Mouse (Mus musculus): ENCODE measurements around the gene Cntnap2. TPM values are rescaled to one million over a fixed set of nuclear protein-coding genes. Genes with fewer than 3 reads are reported as not detected.

The Cntnap2 gene
- polyA plus RNA-seq (2014; fragmentation: Nextera tagmentation; extraction: Ambion mirVana) = 6.0 and 6.9 TPM in 2 replicates

DNA sequence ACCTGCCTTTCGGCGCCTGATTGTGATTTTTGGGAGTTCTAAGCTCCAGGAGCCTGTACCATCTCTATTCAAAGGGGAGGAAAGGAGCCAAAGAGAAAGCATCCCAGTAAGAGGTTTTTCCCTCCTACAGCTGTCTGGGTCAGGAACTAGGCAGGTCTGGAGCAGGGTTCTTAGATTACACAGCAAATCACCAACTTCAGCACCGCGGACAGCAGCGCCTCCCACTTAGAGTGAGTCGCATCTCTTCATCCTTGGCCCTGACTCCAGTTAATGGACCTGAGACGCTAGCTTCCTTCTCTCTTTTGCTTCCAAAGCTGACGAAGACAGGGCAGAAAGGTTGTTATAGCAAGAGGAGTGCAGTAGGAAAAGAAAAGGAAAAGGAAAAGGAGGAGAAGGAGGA, at the start of gene Cntnap2:
Cntnap2 (plus strand) TSS at position 267 of the 400 bp plus-strand sequence.
- Histone ChIP-seq H3K9ac (ENCODE audit: low read length) (peak within 1 kb of the TSS; percentile 48; the same call in 1 of the 2 replicates), H3K27ac (ENCODE audit: low read depth, low read length) (no peak within 1 kb of the TSS), H3K4me2 (ENCODE audit: low read depth) (peak within 1 kb of the TSS; percentile 60), H3K36me3 (ENCODE audit: control insufficient read depth, insufficient read depth, low read length) (no peaks in the 10 kb centered on the region), H3K27me3 (ENCODE audit: control insufficient read depth, insufficient read depth, low read length) (no peaks in the 10 kb centered on the region), H3K4me1 (ENCODE audit: control insufficient read depth, insufficient read depth, low read length) (no peaks in the 10 kb centered on the region), H3K9me3 (ENCODE audit: control insufficient read depth, low read length) (no peaks in the 10 kb centered on the region), H3K4me3 (ENCODE audit: low read depth, low read length) (peak within 1 kb of the TSS; percentile 36)
- peak; percentile 85 for DNase-seq (ENCODE audit: low spot score)
- ATAC-seq (ENCODE audit: insufficient read depth, low FRiP score, low TSS enrichment) = peak; percentile 59; the same call in 1 of the 2 replicates
- 11% methylated on average over 8 of the region's 8 CpGs for WGBS

DNA sequence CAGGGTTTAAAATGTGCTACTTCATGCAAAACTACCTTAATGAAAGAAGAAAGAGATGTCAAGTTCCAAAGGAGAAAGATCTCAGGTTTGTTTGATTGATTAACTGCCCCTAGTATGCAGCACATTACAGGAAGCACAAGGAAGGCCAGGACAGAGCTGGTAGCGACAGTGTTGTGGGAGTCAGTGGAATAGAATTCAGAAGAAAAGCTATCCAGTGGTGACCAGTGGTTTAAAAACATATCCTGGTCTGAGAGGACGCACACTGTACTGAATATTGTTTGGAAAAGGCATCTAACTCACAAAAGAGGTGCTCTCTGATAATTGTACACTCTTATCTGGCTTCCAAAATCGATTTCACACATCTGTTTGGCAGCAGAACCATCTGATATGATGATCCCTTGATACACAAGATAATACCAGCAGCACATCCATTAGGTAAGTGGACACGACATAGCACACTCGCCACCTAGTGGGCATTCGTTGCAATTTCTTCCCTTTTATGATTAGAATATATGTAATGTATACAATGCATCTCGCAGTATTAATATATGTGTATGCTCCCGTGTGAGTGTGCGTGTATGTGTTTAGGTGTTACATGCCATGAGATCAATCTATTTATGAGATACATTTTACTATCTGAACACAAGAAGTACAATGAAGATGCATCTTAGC, 33.0 kb upstream of the Cntnap2 start:
- WGBS = 34% methylated on average over 9 of the region's 9 CpGs
- peak; percentile 80 for ATAC-seq (ENCODE audit: insufficient read depth, low FRiP score, low TSS enrichment)

GRCm38 (mm10) chr6:45039454-45039853, 19.7 kb upstream of the Cntnap2 start:
- no peak overlapping the region for H3K27ac ChIP-seq (ENCODE audit: low read depth, low read length)
- H3K36me3 ChIP-seq (ENCODE audit: control insufficient read depth, insufficient read depth, low read length) = no peaks in the 10 kb centered on the region
- no peaks in the 10 kb centered on the region for H3K9me3 ChIP-seq (ENCODE audit: control insufficient read depth, low read length)
- no peak overlapping the region for H3K4me3 ChIP-seq (ENCODE audit: low read depth, low read length)
- 77% methylated on average over 1 of the region's 1 CpGs for WGBS
- ATAC-seq (ENCODE audit: insufficient read depth, low FRiP score, low TSS enrichment) = no peak
- H3K4me2 ChIP-seq (ENCODE audit: low read depth) = no peak overlapping the region
- no peaks in the 10 kb centered on the region for H3K27me3 ChIP-seq (ENCODE audit: control insufficient read depth, insufficient read depth, low read length)
- no peaks in the 10 kb centered on the region for H3K4me1 ChIP-seq (ENCODE audit: control insufficient read depth, insufficient read depth, low read length)
- no peak for DNase-seq (ENCODE audit: low spot score)
- no peak overlapping the region for H3K9ac ChIP-seq (ENCODE audit: low read length)

More for the DNA sequence above, 33.0 kb upstream of the Cntnap2 start:
- Histone ChIP-seq H3K9me3 (ENCODE audit: control insufficient read depth, low read length) (no peaks in the 10 kb centered on the region), H3K27me3 (ENCODE audit: control insufficient read depth, insufficient read depth, low read length) (no peaks in the 10 kb centered on the region), H3K4me2 (ENCODE audit: low read depth) (no peak overlapping the region), H3K36me3 (ENCODE audit: control insufficient read depth, insufficient read depth, low read length) (no peaks in the 10 kb centered on the region), H3K9ac (ENCODE audit: low read length) (no peak overlapping the region), H3K4me3 (ENCODE audit: low read depth, low read length) (no peak overlapping the region), H3K27ac (ENCODE audit: low read depth, low read length) (no peak overlapping the region), H3K4me1 (ENCODE audit: control insufficient read depth, insufficient read depth, low read length) (no peaks in the 10 kb centered on the region)
- peak; percentile 38 for DNase-seq (ENCODE audit: low spot score)

GRCm38 (mm10) chr6:45059556-45060471, 657 bp downstream of the Cntnap2 start:
- Histone ChIP-seq H3K9ac (ENCODE audit: low read length) (peak overlapping the region; percentile 48; the same call in 1 of the 2 replicates), H3K27ac (ENCODE audit: low read depth, low read length) (no peak overlapping the region), H3K4me3 (ENCODE audit: low read depth, low read length) (peak overlapping the region; percentile 36), H3K36me3 (ENCODE audit: control insufficient read depth, insufficient read depth, low read length) (no peaks in the 10 kb centered on the region), H3K4me2 (ENCODE audit: low read depth) (peak overlapping the region; percentile 60), H3K9me3 (ENCODE audit: control insufficient read depth, low read length) (no peaks in the 10 kb centered on the region), H3K4me1 (ENCODE audit: control insufficient read depth, insufficient read depth, low read length) (no peaks in the 10 kb centered on the region), H3K27me3 (ENCODE audit: control insufficient read depth, insufficient read depth, low read length) (no peaks in the 10 kb centered on the region)
- peak; percentile 63 for DNase-seq (ENCODE audit: low spot score)
- peak; percentile 85 for ATAC-seq (ENCODE audit: insufficient read depth, low FRiP score, low TSS enrichment)
- 2% methylated on average over 35 of the region's 37 CpGs for WGBS

DNA sequence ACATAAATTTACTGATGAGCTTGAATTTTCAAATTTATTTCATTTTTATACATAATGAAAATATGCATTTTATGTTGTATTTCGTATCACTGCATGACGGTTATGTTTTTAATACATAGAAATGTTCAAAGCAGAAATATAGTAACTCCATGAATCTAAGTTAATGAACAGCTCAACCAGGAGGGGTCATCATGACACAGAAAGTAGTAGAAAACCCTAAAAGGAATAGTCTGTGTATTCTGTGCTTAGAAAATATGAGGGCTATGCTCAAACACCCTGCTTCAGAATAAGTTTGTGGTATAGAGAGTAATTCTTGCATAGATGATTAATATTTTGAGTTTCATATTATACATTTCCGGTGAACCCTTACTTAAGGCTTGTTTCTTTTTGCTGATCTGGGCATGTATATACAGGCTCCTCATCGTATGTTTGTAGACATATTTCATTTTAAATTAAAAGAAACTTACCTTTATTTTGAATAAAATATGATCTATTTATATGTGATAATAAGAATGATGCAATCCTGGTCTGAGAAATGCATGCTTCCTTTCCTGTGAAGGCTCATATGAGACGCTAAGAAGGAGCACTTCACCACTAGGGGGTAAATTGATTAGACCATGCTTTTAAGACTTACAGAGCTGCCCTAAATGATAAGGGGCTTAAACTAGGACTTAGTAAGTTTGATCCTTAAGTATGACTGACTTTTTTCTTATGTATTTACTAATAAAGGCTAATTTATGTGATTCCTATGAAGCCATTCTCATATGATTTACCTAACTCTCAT, 3.2 kb downstream of the Cntnap2 start:
- H3K36me3 ChIP-seq (ENCODE audit: control insufficient read depth, insufficient read depth, low read length) = no peaks in the 10 kb centered on the region
- no peaks in the 10 kb centered on the region for H3K4me1 ChIP-seq (ENCODE audit: control insufficient read depth, insufficient read depth, low read length)
- H3K27me3 ChIP-seq (ENCODE audit: control insufficient read depth, insufficient read depth, low read length) = no peaks in the 10 kb centered on the region
- no peak overlapping the region for H3K4me3 ChIP-seq (ENCODE audit: low read depth, low read length)
- no peak overlapping the region for H3K27ac ChIP-seq (ENCODE audit: low read depth, low read length)
- H3K9ac ChIP-seq (ENCODE audit: low read length) = no peak overlapping the region
- 75% methylated on average over 5 of the region's 5 CpGs for WGBS
- DNase-seq (ENCODE audit: low spot score) (no peak), ATAC-seq (ENCODE audit: insufficient read depth, low FRiP score, low TSS enrichment) (no peak)
- H3K4me2 ChIP-seq (ENCODE audit: low read depth) = no peak overlapping the region
- H3K9me3 ChIP-seq (ENCODE audit: control insufficient read depth, low read length) = no peaks in the 10 kb centered on the region

GRCm38 (mm10) chr6:45088304-45088703, 29.1 kb downstream of the Cntnap2 start:
- no peak for DNase-seq (ENCODE audit: low spot score)
- 60% methylated on average over 1 of the region's 1 CpGs for WGBS

GRCm38 (mm10) chr6:45113613-45114012, 54.5 kb downstream of the Cntnap2 start:
- ATAC-seq (ENCODE audit: insufficient read depth, low FRiP score, low TSS enrichment) (no peak), DNase-seq (ENCODE audit: low spot score) (no peak)
- Histone ChIP-seq H3K9ac (ENCODE audit: low read length) (no peak overlapping the region), H3K27ac (ENCODE audit: low read depth, low read length) (no peak overlapping the region), H3K4me3 (ENCODE audit: low read depth, low read length) (no peak overlapping the region), H3K4me1 (ENCODE audit: control insufficient read depth, insufficient read depth, low read length) (no peaks in the 10 kb centered on the region), H3K36me3 (ENCODE audit: control insufficient read depth, insufficient read depth, low read length) (no peaks in the 10 kb centered on the region), H3K27me3 (ENCODE audit: control insufficient read depth, insufficient read depth, low read length) (no peaks in the 10 kb centered on the region), H3K9me3 (ENCODE audit: control insufficient read depth, low read length) (no peaks in the 10 kb centered on the region), H3K4me2 (ENCODE audit: low read depth) (no peak overlapping the region)

More at GRCm38 (mm10) chr6:45088304-45088703, 29.1 kb downstream of the Cntnap2 start:
- ATAC-seq (ENCODE audit: insufficient read depth, low FRiP score, low TSS enrichment) = no peak
- no peak overlapping the region for H3K27ac ChIP-seq (ENCODE audit: low read depth, low read length)
- no peak overlapping the region for H3K9ac ChIP-seq (ENCODE audit: low read length)
- no peak overlapping the region for H3K4me2 ChIP-seq (ENCODE audit: low read depth)
- no peaks in the 10 kb centered on the region for H3K9me3 ChIP-seq (ENCODE audit: control insufficient read depth, low read length)
- no peaks in the 10 kb centered on the region for H3K27me3 ChIP-seq (ENCODE audit: control insufficient read depth, insufficient read depth, low read length)
- H3K4me1 ChIP-seq (ENCODE audit: control insufficient read depth, insufficient read depth, low read length) = no peaks in the 10 kb centered on the region
- no peak overlapping the region for H3K4me3 ChIP-seq (ENCODE audit: low read depth, low read length)
- no peaks in the 10 kb centered on the region for H3K36me3 ChIP-seq (ENCODE audit: control insufficient read depth, insufficient read depth, low read length)

- no peaks in the 10 kb centered on the region for H3K36me3 ChIP-seq (ENCODE audit: control insufficient read depth, insufficient read depth, low read length)
- no peak overlapping the region for H3K9ac ChIP-seq (ENCODE audit: low read length)
- no peak overlapping the region for H3K27ac ChIP-seq (ENCODE audit: low read depth, low read length)
- H3K9me3 ChIP-seq (ENCODE audit: control insufficient read depth, low read length) = no peaks in the 10 kb centered on the region
- H3K4me2 ChIP-seq (ENCODE audit: low read depth) = no peak overlapping the region
- DNase-seq (ENCODE audit: low spot score) (no peak), ATAC-seq (ENCODE audit: insufficient read depth, low FRiP score, low TSS enrichment) (no peak)
- no peak overlapping the region for H3K4me3 ChIP-seq (ENCODE audit: low read depth, low read length)
- WGBS = 75% methylated on average over 2 of the region's 2 CpGs
- H3K27me3 ChIP-seq (ENCODE audit: control insufficient read depth, insufficient read depth, low read length) = no peaks in the 10 kb centered on the region
- no peaks in the 10 kb centered on the region for H3K4me1 ChIP-seq (ENCODE audit: control insufficient read depth, insufficient read depth, low read length)
Observed at GRCm38 (mm10) chr6:45144882-45145281, 85.7 kb downstream of the Cntnap2 start.

All from neural tube, embryonic 11.5 days (tissue).